Mouse (Mus musculus) lung, postnatal 0 days (tissue): ENCODE results near the gene Slc6a20b.

ENCODE experiments used
- CTCF ChIP-seq: IDR thresholded peaks from 2 replicates; pipeline ENCODE4 v1.5.1; 2016; ENCODE audit warnings: antibody characterized with exemption, mild to moderate bottlenecking
- EP300 ChIP-seq: IDR thresholded peaks from 2 replicates; pipeline ENCODE4 v1.6.1; 2016; ENCODE audit warnings: antibody characterized with exemption, mild to moderate bottlenecking, control low read depth

- no peak for TF ChIP-seq CTCF
- TF ChIP-seq EP300, result no peak
Observed at GRCm38 (mm10) chr9:123577360-123578192, 54.8 kb downstream of the Slc6a20b start.
